Mouse (Mus musculus): ENCODE measurements around the gene Nckipsd. TPM values are rescaled to one million over a fixed set of nuclear protein-coding genes. Genes with fewer than 3 reads are reported as not detected.

The Nckipsd gene
- 4.4 and 6.6 TPM in 2 replicates for total RNA-seq (2012; rRNA removed)
- total RNA-seq (2014; rRNA removed) = 5.1 and 6.4 TPM in 2 replicates
- 11.9 and 13.2 TPM in 2 replicates for polyA plus RNA-seq (2012; ENCODE audit: insufficient read length, low read depth)

GRCm38 (mm10) chr9:108808163-108808665 is at the start of gene Nckipsd:
TSS of gene Nckipsd (plus strand) at chr9:108808368.
- H3K9ac ChIP-seq (ENCODE audit: insufficient read depth, low read depth) = peak within 1 kb of the TSS; percentile 54; the same call in 1 of the 2 replicates
- H3K4me1 ChIP-seq (ENCODE audit: control insufficient read depth in 1 of 2, insufficient read depth in 2 of 2) = peaks cover 13 to 39% of the 10 kb centered on the region in 2 experiments
- peak within 1 kb of the TSS; percentile 77 to 96 (median 77) for H3K4me3 ChIP-seq (replicated peaks in 1 of 3; ENCODE audit: low read depth in 2 of 3, low read length in 2 of 3, poor library complexity in 1 of 3)
- no peaks in the 10 kb centered on the region for H3K27me3 ChIP-seq (replicated peaks)
- peak within 1 kb of the TSS; percentile 4; the same call in 1 of the 2 replicates for H3K27ac ChIP-seq (ENCODE audit: insufficient read depth, low read depth)
- TF ChIP-seq ELF1 (IDR thresholded peaks at IDR 0.05; ENCODE audit: low read depth, low read length) = peak; percentile 58; the same call in 1 of the 2 replicates
- TF ChIP-seq SMC3 (IDR thresholded peaks at IDR 0.05; ENCODE audit: low read depth, low read length) = peak; percentile 72
- no peak for TF ChIP-seq KAT2A (IDR thresholded peaks at IDR 0.05; ENCODE audit: insufficient replicate concordance, low read length)
- no peak; the same call in 1 of the 2 replicates for TF ChIP-seq MEF2A (IDR thresholded peaks at IDR 0.05; ENCODE audit: borderline replicate concordance, low read depth, low read length)
- no peak for TF ChIP-seq EP300 (IDR thresholded peaks at IDR 0.05; ENCODE audit: low read length)
- peak; percentile 56 for TF ChIP-seq RAD21 (IDR thresholded peaks at IDR 0.05; ENCODE audit: low read depth, low read length)
- peak; percentile 17; the same call in 1 of the 2 replicates for TF ChIP-seq HCFC1 (IDR thresholded peaks at IDR 0.05; ENCODE audit: low read depth, low read length)
- TF ChIP-seq POLR2A (IDR thresholded peaks at IDR 0.05; ENCODE audit: low read depth, low read length) = peak; percentile 57
- TF ChIP-seq IRF4 (IDR thresholded peaks at IDR 0.05; ENCODE audit: low read depth, low read length) = 0 out of 2 replicates have a peak, but pooled peaks have one; percentile 6
- TF ChIP-seq USF1 (IDR thresholded peaks at IDR 0.05; ENCODE audit: low read depth, low read length) = peak; percentile 29; the same call in 1 of the 2 replicates
- peak; percentile 63; the same call in 1 of the 2 replicates for TF ChIP-seq MXI1 (IDR thresholded peaks at IDR 0.05; ENCODE audit: low read depth, low read length)
- TF ChIP-seq BHLHE40 (IDR thresholded peaks at IDR 0.05; ENCODE audit: low read depth, low read length) = peak; percentile 66
- peak; percentile 62; the same call in 1 of the 2 replicates for TF ChIP-seq TCF12 (IDR thresholded peaks at IDR 0.05; ENCODE audit: low read depth, low read length)
- no peak for TF ChIP-seq USF2 (conservative IDR thresholded peaks at IDR 0.05; ENCODE audit: low read depth, low read length)
- peak; percentile 65; the same call in 1 of the 2 replicates for TF ChIP-seq NELFE (IDR thresholded peaks at IDR 0.05; ENCODE audit: low read depth, low read length)
- peak; percentile 52 for TF ChIP-seq SIN3A (IDR thresholded peaks at IDR 0.05; ENCODE audit: low read length)
- peak; percentile 90 for TF ChIP-seq MAZ (IDR thresholded peaks at IDR 0.05; ENCODE audit: low read depth, low read length)
- peak; percentile 98 for TF ChIP-seq NRF1 (IDR thresholded peaks at IDR 0.05; ENCODE audit: low read depth, low read length)
- TF ChIP-seq CTCF (conservative IDR thresholded peaks at IDR 0.05 in 1 of 2, IDR thresholded peaks at IDR 0.05 in 1 of 2; ENCODE audit: low read depth in 2 of 2, low read length in 2 of 2) = peak; percentile 40 to 81
- no peak for TF ChIP-seq ZC3H11A (IDR thresholded peaks at IDR 0.05; ENCODE audit: low read depth, low read length)
- no peaks in the 10 kb centered on the region for H3K9me3 ChIP-seq (replicated peaks; ENCODE audit: low read length)
- in situ Hi-C loops (cut with MboI; ENCODE audit: low pct_ligation_motif_present, low pct_unique_long_range_greater_than_20kb, low sequenced_read_pairs) (loop anchor here (10.0 kb wide), 1 partner anchor 53 kb away; no protein-coding TSS in a partner anchor), dilution Hi-C loops (cut with MboI; ENCODE audit: extremely low pct_ligation_motif_present, extremely low pct_unique_long_range_greater_than_20kb, low sequenced_read_pairs) (no loop called here)
- peak; percentile 83 for DNase-seq (ENCODE audit: extremely low read depth)
- H3K79me2 ChIP-seq (replicated peaks; ENCODE audit: control insufficient read depth, extremely low read depth, insufficient read depth, poor library complexity, severe bottlenecking) = no peaks in the 10 kb centered on the region
- H3K4me2 ChIP-seq (ENCODE audit: insufficient read depth, low read depth, poor library complexity, severe bottlenecking) = peak within 1 kb of the TSS; percentile 74
- H3K36me3 ChIP-seq (replicated peaks in 1 of 2; ENCODE audit: control insufficient read depth in 1 of 2, insufficient read depth in 1 of 2, low read length in 1 of 2) = peaks cover 43 to 72% of the 10 kb centered on the region in 2 experiments
